Mouse (Mus musculus) E14TG2a.4 (cell line): ENCODE measurements around the gene Bpifa1.

Source experiments
- CTCF ChIP-seq: conservative IDR thresholded peaks from 2 replicates; pipeline ENCODE4 v1.5.1; 2014; ENCODE audit warnings: low read length
- NANOG ChIP-seq: IDR thresholded peaks from 2 replicates; pipeline ENCODE4 v1.6.1; 2014; ENCODE audit warnings: borderline replicate concordance, low read length, mixed read lengths
- POU5F1 ChIP-seq: IDR thresholded peaks from 2 replicates; pipeline ENCODE4 v1.6.1; 2014; ENCODE audit warnings: low read length, borderline replicate concordance

- TF ChIP-seq CTCF (no peak), NANOG (no peak), POU5F1 (no peak)
These were observed 43.1 kb downstream of the Bpifa1 start for GRCm38 (mm10) chr2:154185748-154186147.
